Mouse (Mus musculus) gastrocnemius, adult 8-10 months (tissue): ENCODE measurements around the gene Tead3. TPM values are rescaled to one million over a fixed set of nuclear protein-coding genes. Genes with fewer than 3 reads are reported as not detected.
"Not testable (repeated sequence)": the region's sequence is repeated elsewhere in the genome, so short reads cannot be mapped to it uniquely, and the experiment has no call there.

Source experiments
- DNase-seq, 2 experiments: peaks; one replicate each; pipeline ENCODE4 v3.0.0; 2022; ENCODE audit warnings: low spot score in 2 of 2
- total RNA-seq, 4 experiments: library from RNA; stranded (reverse); gene quantifications; 2 replicates each; pipeline ENCODE4 v1.2.4; 2022

Gene Tead3
- total RNA-seq, 4 experiments from 2014 or later = 3.2 to 5.7 (median 4.5) TPM

- DNase-seq = no peak
These were observed 10.1 kb upstream of the Tead3 start for GRCm38 (mm10) chr17:28360531-28361277.

GRCm38 (mm10) chr17:28358576-28359261, 8.1 kb upstream of the Tead3 start:
- not testable (repeated sequence) for DNase-seq

- no peak for DNase-seq
These were observed 5.3 kb upstream of the Tead3 start for GRCm38 (mm10) chr17:28355871-28356270.

- no peak for DNase-seq
These were observed 1.4 kb upstream of the Tead3 start for GRCm38 (mm10) chr17:28352018-28352417.

GRCm38 (mm10) chr17:28351353-28351890, 805 bp upstream of the Tead3 start:
- DNase-seq = no peak

GRCm38 (mm10) chr17:28349901-28350465, 634 bp downstream of the Tead3 start:
- peak; percentile 32 to 56 for DNase-seq

GRCm38 (mm10) chr17:28349264-28349880, 1.2 kb downstream of the Tead3 start:
- no peak for DNase-seq

GRCm38 (mm10) chr17:28348211-28348610, 2.4 kb downstream of the Tead3 start:
- no peak for DNase-seq

- DNase-seq = no peak
These were observed 3.3 kb downstream of the Tead3 start for GRCm38 (mm10) chr17:28347327-28347726.

- no peak for DNase-seq
These were observed 4.7 kb downstream of the Tead3 start for GRCm38 (mm10) chr17:28345882-28346281.

GRCm38 (mm10) chr17:28345271-28345721, 5.3 kb downstream of the Tead3 start:
- DNase-seq = no peak

GRCm38 (mm10) chr17:28344670-28345069, 5.9 kb downstream of the Tead3 start:
- DNase-seq = no peak

GRCm38 (mm10) chr17:28344050-28344607, 6.5 kb downstream of the Tead3 start:
- no peak for DNase-seq

- DNase-seq = peak; percentile 50 to 80
These were observed 9.5 kb downstream of the Tead3 start for GRCm38 (mm10) chr17:28341091-28341490.

- no peak for DNase-seq
These were observed 10.0 kb downstream of the Tead3 start for GRCm38 (mm10) chr17:28340578-28340977.

GRCm38 (mm10) chr17:28337547-28337946, 13.1 kb downstream of the Tead3 start:
- DNase-seq = no peak

- DNase-seq = no peak
These were observed 15.3 kb downstream of the Tead3 start for GRCm38 (mm10) chr17:28335267-28335666.

- DNase-seq = no peak
These were observed 17.6 kb downstream of the Tead3 start for GRCm38 (mm10) chr17:28332915-28333546.

GRCm38 (mm10) chr17:28332113-28332914, 18.3 kb downstream of the Tead3 start:
- no peak for DNase-seq
